10 mouse cellular contexts compared by ENCODE assay signal in genomic region chr2:173436580-173436979, GRCm38 (mm10).
A peak's percentile ranks its signal among the peaks of the same experiment; 100 is the strongest.
DNase-seq lines count a peak whose midpoint lies in the region.
"Had no signal": no experiment of that assay in that cellular context is flagged by ENCODE, and none has a peak within 500 bp of the region (broad histone marks: within the 10 kb centered on the region; RNA-seq: fewer than 3 reads in every experiment).

No protein-coding gene starts in this region.

- DNase-seq in spleen, postnatal 36 days (ENCODE audit: low spot score in 2 of 2) = peak; percentile 70 to 77
- no peak for DNase-seq in spleen, postnatal 4 days (ENCODE audit: low spot score in 2 of 2)
- peak; percentile 89 for DNase-seq in induced T-regulatory cell, adult 2 months (ENCODE audit: low read depth)
- peak; percentile 59 for DNase-seq in splenic B cell, adult 2 months (ENCODE audit: low read depth, low spot score)
- DNase-seq in frontal cortex, postnatal 36 days (ENCODE audit: low spot score in 2 of 2) = no peak
- no peak for DNase-seq in testis, postnatal 14 days (ENCODE audit: low spot score)
- DNase-seq in frontal cortex, postnatal 10 days (ENCODE audit: low spot score in 2 of 2) = no peak
- DNase-seq: cerebellum, adult 8-10 months; kidney, adult 9 months had no signal

- no peaks in the 10 kb centered on the region for H3K27me3 ChIP-seq in splenic B cell, adult 2 months (ENCODE audit: control insufficient read depth, insufficient read depth, low read length, poor library complexity, severe bottlenecking)
- H3K27me3 ChIP-seq: limb, embryonic 13.5 days had no signal

- H3K36me3 ChIP-seq in splenic B cell, adult 2 months (ENCODE audit: control insufficient read depth, insufficient read depth, low read length, poor library complexity, severe bottlenecking) = no peaks in the 10 kb centered on the region
- H3K36me3 ChIP-seq: limb, embryonic 13.5 days had no signal

Comparison
In these comparisons a context has a peak if more than half of its experiments do, and no peak if none do; other contexts are left out.
1. DNase-seq: peak in spleen, postnatal 36 days (2 of 2), induced T-regulatory cell, adult 2 months (single experiment) and splenic B cell, adult 2 months (single experiment); none in spleen, postnatal 4 days (0 of 2), frontal cortex, postnatal 36 days (0 of 2), testis, postnatal 14 days (single experiment) and frontal cortex, postnatal 10 days (0 of 2).